Mouse (Mus musculus): ENCODE results near the gene Rufy1. TPM values are rescaled to one million over a fixed set of nuclear protein-coding genes. Genes with fewer than 3 reads are reported as not detected.

Gene Rufy1
- total and polyA plus RNA-seq, 3 experiments, result 17.8 to 18.4 TPM; not detected in 1

- no peak overlapping the region for H3K4me3 ChIP-seq (ENCODE audit: control insufficient read depth in 1 of 2, insufficient read depth in 1 of 2, low read depth in 2 of 2, low read length in 2 of 2)
- no peaks in the 10 kb centered on the region for H3K9me3 ChIP-seq (replicated peaks; ENCODE audit: insufficient read depth, low read length)
- no peak for DNase-seq (ENCODE audit: low read depth, low spot score)
- H3K4me1 ChIP-seq (ENCODE audit: control insufficient read depth in 1 of 2, insufficient read depth in 2 of 2, low read length in 2 of 2), result no peaks in the 10 kb centered on the region; a peak in 1 of 4 replicates
- peaks cover 7 to 19% of the 10 kb centered on the region in 2 experiments for H3K36me3 ChIP-seq (ENCODE audit: control insufficient read depth in 1 of 2, insufficient read depth in 2 of 2, low read length in 2 of 2)
- TF ChIP-seq TAL1 (IDR thresholded peaks at IDR 0.05; ENCODE audit: low read length), result no peak
- TF ChIP-seq ZMIZ1 (IDR thresholded peaks at IDR 0.05; ENCODE audit: low read depth, low read length), result no peak
- TF ChIP-seq GATA1 (IDR thresholded peaks at IDR 0.05; ENCODE audit: low read depth, low read length), result no peak
- TF ChIP-seq JUND (IDR thresholded peaks at IDR 0.05; ENCODE audit: low read depth, low read length), result no peak
- H3K79me2 ChIP-seq (ENCODE audit: control insufficient read depth, insufficient read depth, low read length, poor library complexity), result peaks cover 1% of the 10 kb centered on the region; the same call in 1 of the 2 replicates
- no peak overlapping the region for H3K27ac ChIP-seq (ENCODE audit: control insufficient read depth, low read depth, low read length)
- no peak overlapping the region for H3K9ac ChIP-seq (ENCODE audit: control insufficient read depth, low read depth, low read length, poor library complexity, severe bottlenecking)
- H3K27me3 ChIP-seq (ENCODE audit: control insufficient read depth in 1 of 2, insufficient read depth in 2 of 2, low read length in 2 of 2), result no peaks in the 10 kb centered on the region
Observed at GRCm38 (mm10) chr11:50389011-50389410, 41.9 kb downstream of the Rufy1 start.

- H3K36me3 ChIP-seq (ENCODE audit: control insufficient read depth in 1 of 2, insufficient read depth in 2 of 2, low read length in 2 of 2), result peaks cover 10 to 26% of the 10 kb centered on the region in 2 experiments
- H3K4me1 ChIP-seq (ENCODE audit: control insufficient read depth in 1 of 2, insufficient read depth in 2 of 2, low read length in 2 of 2), result no peaks in the 10 kb centered on the region; a peak in 1 of 4 replicates
- H3K9me3 ChIP-seq (replicated peaks; ENCODE audit: insufficient read depth, low read length), result no peaks in the 10 kb centered on the region
- no peak overlapping the region for H3K27ac ChIP-seq (ENCODE audit: control insufficient read depth, low read depth, low read length)
- H3K9ac ChIP-seq (ENCODE audit: control insufficient read depth, low read depth, low read length, poor library complexity, severe bottlenecking), result no peak overlapping the region
- peaks cover 1% of the 10 kb centered on the region; the same call in 1 of the 2 replicates for H3K79me2 ChIP-seq (ENCODE audit: control insufficient read depth, insufficient read depth, low read length, poor library complexity)
- no peaks in the 10 kb centered on the region for H3K27me3 ChIP-seq (ENCODE audit: control insufficient read depth in 1 of 2, insufficient read depth in 2 of 2, low read length in 2 of 2)
- no peak for DNase-seq (ENCODE audit: low read depth, low spot score)
- TF ChIP-seq SMC3 (IDR thresholded peaks at IDR 0.05; ENCODE audit: low read depth, low read length), result no peak
- TF ChIP-seq EP300 (IDR thresholded peaks at IDR 0.05; ENCODE audit: low read depth in 1 of 2, low read length in 2 of 2), result no peak
- peak; percentile 51; the same call in 1 of the 2 replicates for TF ChIP-seq ZMIZ1 (IDR thresholded peaks at IDR 0.05; ENCODE audit: low read depth, low read length)
- TF ChIP-seq ZC3H11A (IDR thresholded peaks at IDR 0.05; ENCODE audit: low read depth, low read length), result no peak
- TF ChIP-seq ZNF384 (IDR thresholded peaks at IDR 0.05; ENCODE audit: low read depth, low read length), result peak; percentile 51; the same call in 1 of the 2 replicates
- no peak for TF ChIP-seq SIN3A (IDR thresholded peaks at IDR 0.05; ENCODE audit: low read length)
- TF ChIP-seq POLR2A (IDR thresholded peaks at IDR 0.05; ENCODE audit: control insufficient read depth in 1 of 2, insufficient read depth in 1 of 2, low read depth in 1 of 2, low read length in 2 of 2, poor library complexity in 1 of 2), result peak in 1 of 2 experiments; percentile 24; a peak in 1 of 4 replicates
- no peak for TF ChIP-seq NRF1 (IDR thresholded peaks at IDR 0.05; ENCODE audit: insufficient read depth, low read depth, low read length, poor library complexity, severe bottlenecking)
- TF ChIP-seq POLR2AphosphoS5 (IDR thresholded peaks at IDR 0.05; ENCODE audit: borderline replicate concordance, low read depth, low read length), result peak; percentile 78; the same call in 1 of the 2 replicates
- no peak overlapping the region for H3K4me3 ChIP-seq (ENCODE audit: control insufficient read depth in 1 of 2, insufficient read depth in 1 of 2, low read depth in 2 of 2, low read length in 2 of 2)
Observed at GRCm38 (mm10) chr11:50388217-50388929, 42.6 kb downstream of the Rufy1 start.

GRCm38 (mm10) chr11:50387697-50388096, 43.2 kb downstream of the Rufy1 start:
- no peak overlapping the region for H3K9ac ChIP-seq (ENCODE audit: control insufficient read depth, low read depth, low read length, poor library complexity, severe bottlenecking)
- TF ChIP-seq USF2 (IDR thresholded peaks at IDR 0.05; ENCODE audit: borderline replicate concordance in 1 of 2, insufficient read depth in 1 of 2, low read depth in 1 of 2, low read length in 2 of 2) (no peak), SIN3A (IDR thresholded peaks at IDR 0.05; ENCODE audit: low read length) (no peak), EP300 (IDR thresholded peaks at IDR 0.05; ENCODE audit: low read depth in 1 of 2, low read length in 2 of 2) (no peak), JUND (IDR thresholded peaks at IDR 0.05; ENCODE audit: low read depth, low read length) (no peak), HCFC1 (IDR thresholded peaks at IDR 0.05; ENCODE audit: low read depth, low read length) (no peak), GATA1 (IDR thresholded peaks at IDR 0.05; ENCODE audit: low read depth, low read length) (no peak), ZMIZ1 (IDR thresholded peaks at IDR 0.05; ENCODE audit: low read depth, low read length) (no peak), POLR2AphosphoS2 (IDR thresholded peaks at IDR 0.05; ENCODE audit: low read length) (peak; percentile 22; the same call in 1 of the 2 replicates)
- peaks cover 16 to 32% of the 10 kb centered on the region in 2 experiments for H3K36me3 ChIP-seq (ENCODE audit: control insufficient read depth in 1 of 2, insufficient read depth in 2 of 2, low read length in 2 of 2)

More at GRCm38 (mm10) chr11:50387697-50388096, 43.2 kb downstream of the Rufy1 start:
- H3K27ac ChIP-seq (ENCODE audit: control insufficient read depth, low read depth, low read length), result no peak overlapping the region
- no peaks in the 10 kb centered on the region for H3K9me3 ChIP-seq (replicated peaks; ENCODE audit: insufficient read depth, low read length)
- no peak overlapping the region for H3K4me3 ChIP-seq (ENCODE audit: control insufficient read depth in 1 of 2, insufficient read depth in 1 of 2, low read depth in 2 of 2, low read length in 2 of 2)
- peak; percentile 55 for DNase-seq (ENCODE audit: low read depth, low spot score)
- no peaks in the 10 kb centered on the region for H3K27me3 ChIP-seq (ENCODE audit: control insufficient read depth in 1 of 2, insufficient read depth in 2 of 2, low read length in 2 of 2)
- peaks cover 1% of the 10 kb centered on the region; the same call in 1 of the 2 replicates for H3K79me2 ChIP-seq (ENCODE audit: control insufficient read depth, insufficient read depth, low read length, poor library complexity)
- H3K4me1 ChIP-seq (ENCODE audit: control insufficient read depth in 1 of 2, insufficient read depth in 2 of 2, low read length in 2 of 2), result no peaks in the 10 kb centered on the region; a peak in 1 of 4 replicates
